Mouse (Mus musculus): ENCODE results near the gene Cxcr4.

GRCm38 (mm10) chr1:128600549-128600948 lies 8.5 kb upstream of the Cxcr4 start:
- TF ChIP-seq FLI1 (IDR thresholded peaks at IDR 0.05; ENCODE audit: low read length) (no peak), GATA1 (IDR thresholded peaks at IDR 0.05; ENCODE audit: borderline replicate concordance, low read length) (no peak)

Measured in megakaryocyte, embryonic 14.5 days (primary cell).